Comparison of ENCODE assay signal across 14 mouse cellular contexts in the genomic region with DNA sequence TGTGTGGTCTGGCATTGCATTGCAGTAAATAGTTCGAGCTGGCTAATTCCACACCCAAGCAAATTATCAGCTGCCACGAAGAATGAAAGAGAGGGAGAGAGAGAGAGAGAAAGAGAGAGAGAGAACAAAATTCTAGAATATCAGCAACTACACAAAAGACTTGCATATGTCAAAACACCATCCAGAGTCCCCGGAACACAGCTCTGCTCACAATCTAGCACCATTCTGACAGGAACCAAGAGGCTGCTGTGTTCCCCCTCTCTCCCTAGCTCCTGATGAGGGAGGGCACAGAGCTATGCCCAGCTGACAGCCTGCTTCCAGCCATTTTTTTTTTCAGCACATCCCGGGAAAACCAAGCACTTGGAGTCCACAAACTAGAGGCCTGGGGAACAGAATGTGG. TPM values are rescaled to one million over a fixed set of nuclear protein-coding genes. Genes with fewer than 3 reads are reported as not detected.
DNase-seq lines count a peak whose midpoint lies in the region; ATAC-seq and TF ChIP-seq lines count a peak whose summit lies in the region.
"Had no signal": no experiment of that assay in that cellular context is flagged by ENCODE, and none has a peak within 500 bp of the region (broad histone marks: within the 10 kb centered on the region; RNA-seq: fewer than 3 reads in every experiment).

No protein-coding gene starts in this region.

- H3K4me2 ChIP-seq in embryonic facial prominence, embryonic 13.5 days = peak overlapping the region; percentile 93
- H3K4me2 ChIP-seq in forebrain, postnatal 0 days (ENCODE audit: low read depth) = peak overlapping the region; percentile 88
- peak overlapping the region; percentile 93 for H3K4me2 ChIP-seq in midbrain, embryonic 16.5 days (ENCODE audit: low read length)
- H3K4me2 ChIP-seq in liver, embryonic 12.5 days = no peak overlapping the region
- H3K4me2 ChIP-seq: kidney, embryonic 15.5 days had no signal

- WGBS in embryonic facial prominence, embryonic 13.5 days = 20% methylated on average over 4 of the region's 4 CpGs
- WGBS in forebrain, postnatal 0 days = 19% methylated on average over 4 of the region's 4 CpGs
- WGBS in midbrain, embryonic 16.5 days = 48% methylated on average over 4 of the region's 4 CpGs
- WGBS in liver, embryonic 12.5 days (ENCODE audit: insufficient replicate concordance) = 40% methylated on average over 4 of the region's 4 CpGs

- DNase-seq in left cerebral cortex, adult 2 months (ENCODE audit: extremely low spot score in 1 of 2, low spot score in 2 of 2) = no peak
- DNase-seq in left cerebral cortex, postnatal 36 days (ENCODE audit: low spot score in 2 of 2) = no peak
- peak; percentile 47 for DNase-seq in forebrain, postnatal 0 days
- DNase-seq in cerebellum, adult 11 months = no peak
- no peak for DNase-seq in layer of hippocampus, postnatal 10 days (ENCODE audit: low spot score in 2 of 2)
- DNase-seq: adrenal gland, adult 8-10 months; heart, postnatal 36 days; liver; lung, postnatal 10 days had no signal

- intact Hi-C loops in left cerebral cortex, adult 2 months (cut with DNase I) = loop anchor here (5.0 kb wide), 3 partner anchors 1309 to 1944 kb away; no protein-coding TSS in a partner anchor
- intact Hi-C loops in left cerebral cortex, postnatal 36 days (cut with DNase I) = loop anchor here (5.0 to 10.0 kb wide), 4 partner anchors 64 to 1519 kb away; no protein-coding TSS in a partner anchor

- H3K9ac ChIP-seq in embryonic facial prominence, embryonic 13.5 days = peak overlapping the region; percentile 62; the same call in 1 of the 2 replicates
- H3K9ac ChIP-seq in forebrain, postnatal 0 days = peak overlapping the region; percentile 57
- H3K9ac ChIP-seq in midbrain, embryonic 16.5 days (ENCODE audit: low read depth, low read length) = peak overlapping the region; percentile 61
- no peak overlapping the region for H3K9ac ChIP-seq in liver, embryonic 12.5 days
- H3K9ac ChIP-seq: kidney, embryonic 15.5 days had no signal

- H3K27me3 ChIP-seq in embryonic facial prominence, embryonic 13.5 days = no peaks in the 10 kb centered on the region
- H3K27me3 ChIP-seq in forebrain, postnatal 0 days (ENCODE audit: insufficient read depth, low read length) = no peaks in the 10 kb centered on the region
- H3K27me3 ChIP-seq in midbrain, embryonic 16.5 days (ENCODE audit: control insufficient read depth, insufficient read depth, low read depth, low read length) = no peaks in the 10 kb centered on the region
- peaks cover 69% of the 10 kb centered on the region for H3K27me3 ChIP-seq in liver, embryonic 12.5 days (replicated peaks)

- no peak overlapping the region for H3K4me3 ChIP-seq in left cerebral cortex, adult 2 months
- no peak overlapping the region for H3K4me3 ChIP-seq in embryonic facial prominence, embryonic 13.5 days
- H3K4me3 ChIP-seq in forebrain, postnatal 0 days (ENCODE audit: low read depth, low read length) = peak overlapping the region; percentile 75
- peak overlapping the region; percentile 94; the same call in 1 of the 2 replicates for H3K4me3 ChIP-seq in midbrain, embryonic 16.5 days (ENCODE audit: low read depth, low read length)
- no peak overlapping the region for H3K4me3 ChIP-seq in liver, embryonic 12.5 days
- H3K4me3 ChIP-seq: kidney, embryonic 15.5 days had no signal

- H3K4me1 ChIP-seq in embryonic facial prominence, embryonic 13.5 days = peaks cover 88% of the 10 kb centered on the region
- H3K4me1 ChIP-seq in forebrain, postnatal 0 days (ENCODE audit: insufficient read depth) = peaks cover 6% of the 10 kb centered on the region; the same call in 1 of the 2 replicates
- H3K4me1 ChIP-seq in midbrain, embryonic 16.5 days (ENCODE audit: control insufficient read depth, insufficient read depth, low read length) = peaks cover 39% of the 10 kb centered on the region
- no peaks in the 10 kb centered on the region for H3K4me1 ChIP-seq in liver, embryonic 12.5 days

- H3K36me3 ChIP-seq in embryonic facial prominence, embryonic 13.5 days = no peaks in the 10 kb centered on the region
- H3K36me3 ChIP-seq in forebrain, postnatal 0 days (ENCODE audit: insufficient read depth) = no peaks in the 10 kb centered on the region
- H3K36me3 ChIP-seq in midbrain, embryonic 16.5 days (ENCODE audit: control insufficient read depth, insufficient read depth, low read length) = no peaks in the 10 kb centered on the region
- no peaks in the 10 kb centered on the region for H3K36me3 ChIP-seq in liver, embryonic 12.5 days
- H3K36me3 ChIP-seq: kidney, embryonic 15.5 days had no signal

- H3K9me3 ChIP-seq in embryonic facial prominence, embryonic 13.5 days = no peaks in the 10 kb centered on the region
- no peaks in the 10 kb centered on the region for H3K9me3 ChIP-seq in forebrain, postnatal 0 days (ENCODE audit: low read length)
- H3K9me3 ChIP-seq in midbrain, embryonic 16.5 days (replicated peaks; ENCODE audit: control insufficient read depth, low read length, poor library complexity, severe bottlenecking) = no peaks in the 10 kb centered on the region
- H3K9me3 ChIP-seq in liver, embryonic 12.5 days (replicated peaks) = no peaks in the 10 kb centered on the region
- H3K9me3 ChIP-seq: kidney, embryonic 15.5 days had no signal

- no peak for TF ChIP-seq CTCF in left cerebral cortex, adult 2 months (IDR thresholded peaks at IDR 0.05)
- TF ChIP-seq CTCF in forebrain, postnatal 0 days (IDR thresholded peaks at IDR 0.05; ENCODE audit: low read depth) = no peak

- H3K27ac ChIP-seq in left cerebral cortex, adult 2 months = peak overlapping the region; percentile 74; the same call in 1 of the 2 replicates
- H3K27ac ChIP-seq in embryonic facial prominence, embryonic 13.5 days = peak overlapping the region; percentile 57; the same call in 1 of the 2 replicates
- H3K27ac ChIP-seq in forebrain, postnatal 0 days (ENCODE audit: low read depth, low read length) = peak overlapping the region; percentile 97
- peak overlapping the region; percentile 43 for H3K27ac ChIP-seq in midbrain, embryonic 16.5 days (ENCODE audit: low read length)
- H3K27ac ChIP-seq in liver, embryonic 12.5 days = no peak overlapping the region
- H3K27ac ChIP-seq: kidney, embryonic 15.5 days had no signal

- no peak for ATAC-seq in embryonic facial prominence, embryonic 13.5 days (ENCODE audit: insufficient number of reproducible peaks, insufficient read depth, low FRiP score, low TSS enrichment, low read depth)
- peak; percentile 53; the same call in 1 of the 2 replicates for ATAC-seq in forebrain, postnatal 0 days
- no peak for ATAC-seq in midbrain, embryonic 16.5 days
- ATAC-seq in liver, embryonic 12.5 days = no peak

RNA-seq across cellular contexts. Expression of a gene that starts 6.6 kb away (rescaled TPM):
- total RNA-seq in left cerebral cortex, adult 2 months (2021) = 10 to 100 TPM; 57.8 to 69.0 TPM
- total RNA-seq in left cerebral cortex, postnatal 36 days (2021) = 10 to 100 TPM; 56.6 to 74.4 TPM
- polyA plus RNA-seq in embryonic facial prominence, embryonic 13.5 days (2015; fragmentation: Nextera tagmentation; extraction: Ambion mirVana) = 35.7 and 40.6 TPM in 2 replicates
- total RNA-seq in forebrain, postnatal 0 days (2014; rRNA removed) = 103 and 122 TPM in 2 replicates
- polyA plus RNA-seq in forebrain, postnatal 0 days (2015; fragmentation: Nextera tagmentation; extraction: Ambion mirVana) = 45.4 and 70.1 TPM in 2 replicates
- 22.6 and 23.9 TPM in 2 replicates for polyA plus RNA-seq in midbrain, embryonic 16.5 days (2015; fragmentation: Nextera tagmentation; extraction: Ambion mirVana)
- total RNA-seq in layer of hippocampus, postnatal 10 days (2021) = 100 to 1,000 TPM; 118 to 127 TPM
- polyA plus RNA-seq in liver, embryonic 12.5 days (2016; fragmentation: Nextera tagmentation; extraction: Ambion mirVana) = 0.30 and 0.31 TPM in 2 replicates
- total RNA-seq: granulocyte monocyte progenitor cell, adult 5-6 weeks had no signal

Comparison
In these comparisons a context has a peak if more than half of its experiments do, and no peak if none do; other contexts are left out.
1. H3K4me3 ChIP-seq: peak in forebrain, postnatal 0 days (single experiment) and midbrain, embryonic 16.5 days (single experiment); none in left cerebral cortex, adult 2 months (single experiment), embryonic facial prominence, embryonic 13.5 days (single experiment) and liver, embryonic 12.5 days (single experiment).